Mouse (Mus musculus) gastrocnemius, postnatal 10 days (tissue): Measurements from ENCODE around the gene Atxn1. TPM values are rescaled to one million over a fixed set of nuclear protein-coding genes. Genes with fewer than 3 reads are reported as not detected.

ENCODE experiments used
- DNase-seq: peaks from one replicate; pipeline ENCODE4 v3.0.0; 2021; ENCODE audit warnings: mixed read lengths
- total RNA-seq, 2 experiments: library from RNA; stranded (reverse); gene quantifications; 2 replicates each; pipeline ENCODE4 v1.2.3; 2021

Atxn1 gene
- total RNA-seq, 2 experiments from 2014 or later: 27.7 to 33.5 TPM

DNA sequence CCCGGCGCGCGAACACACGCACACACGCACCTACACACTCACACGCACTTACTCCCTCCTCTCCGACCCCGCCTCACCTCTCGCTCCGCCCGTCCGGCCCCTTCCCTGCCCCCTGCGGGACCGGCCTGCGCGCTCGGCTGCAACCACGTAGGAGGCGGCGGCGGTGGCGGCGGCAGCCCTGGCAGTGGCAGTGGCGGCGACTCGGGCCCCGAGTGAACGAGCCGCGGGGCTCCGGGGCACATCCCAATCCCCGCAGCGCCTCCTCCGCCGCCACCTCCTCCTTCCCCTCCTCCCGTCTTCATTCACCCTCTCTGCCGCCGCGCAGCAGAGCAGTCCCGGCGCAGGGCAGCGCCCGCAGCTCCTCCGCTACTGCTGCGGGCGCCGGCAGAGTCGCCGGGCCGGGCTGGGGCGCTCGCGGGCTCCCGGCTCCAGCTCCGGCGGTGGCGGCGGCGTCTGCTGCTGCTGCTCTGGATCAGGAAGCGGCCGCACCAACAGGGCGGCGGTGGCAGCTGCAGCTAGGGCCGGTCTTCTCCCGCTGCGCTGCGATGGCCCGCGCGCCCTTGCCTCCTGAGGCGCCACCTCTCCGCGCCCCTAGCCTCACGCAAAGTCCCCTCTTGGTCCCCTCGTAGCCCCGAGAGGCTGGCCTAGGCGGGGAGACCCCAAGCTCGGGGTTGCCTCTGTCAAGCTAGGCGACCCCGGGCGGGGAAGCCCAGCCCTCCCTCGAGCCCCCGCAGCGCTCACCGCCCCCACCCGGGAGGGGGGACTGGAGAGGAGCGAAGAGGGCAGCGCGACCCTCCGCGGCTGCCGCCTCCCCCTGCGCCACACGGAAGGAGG lies 1.1 kb downstream of the Atxn1 start:
- peak; percentile 78 for DNase-seq

DNA sequence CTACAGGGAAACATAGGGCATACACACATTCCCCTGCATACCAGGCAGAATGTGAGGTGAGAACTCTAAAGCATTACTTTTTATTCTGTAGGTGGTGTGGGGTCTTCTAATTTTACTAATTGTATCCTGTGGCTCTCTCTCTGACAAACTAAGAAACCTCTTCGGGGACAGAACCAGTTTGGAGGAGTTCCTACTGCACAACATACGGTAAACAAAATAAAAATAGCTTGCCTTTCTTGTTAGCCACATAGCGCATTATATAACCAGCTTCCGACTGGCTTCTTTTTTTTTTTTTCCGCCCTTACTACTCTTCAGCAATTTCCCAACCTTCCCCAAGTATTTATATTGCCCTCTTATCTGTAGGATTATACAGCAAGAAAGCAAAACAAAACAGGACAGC lies 2.0 kb downstream of the Atxn1 start:
- DNase-seq: no peak

DNA sequence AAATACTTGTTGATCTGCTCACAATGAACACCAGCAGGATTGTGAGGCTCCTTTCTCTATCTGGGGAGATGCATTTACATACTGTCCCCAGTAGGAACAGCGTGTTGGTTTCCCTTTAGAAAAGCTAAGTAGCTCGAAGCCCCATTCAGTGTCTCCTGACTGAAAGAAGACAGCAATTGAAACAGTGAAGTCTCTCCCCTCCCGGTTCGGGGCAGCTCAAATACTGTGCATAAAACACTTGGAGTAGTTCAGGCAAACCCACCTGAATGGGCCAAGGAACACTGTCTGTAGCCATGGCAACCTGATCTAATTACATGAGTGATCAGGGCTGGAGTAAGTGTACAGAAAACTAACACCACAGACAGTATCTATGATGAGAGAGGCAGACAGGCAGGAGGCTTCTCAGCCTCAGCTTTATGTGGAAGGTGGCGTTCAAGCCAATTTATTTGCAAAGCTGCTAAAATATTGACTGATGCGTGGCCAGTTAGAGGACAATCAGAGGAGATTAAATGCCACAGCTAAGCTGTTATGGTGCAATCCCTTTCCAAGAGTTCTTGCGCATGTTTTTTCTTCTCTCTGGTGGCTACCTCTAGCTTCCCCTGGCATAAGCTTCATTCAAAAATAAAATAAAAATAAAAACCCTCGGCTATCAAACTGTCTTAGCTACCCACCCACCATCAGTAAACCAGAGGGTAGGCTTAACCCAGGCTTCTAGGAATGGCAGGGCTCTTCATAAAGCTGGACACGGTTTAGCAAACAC lies 2.8 kb downstream of the Atxn1 start:
- DNase-seq: no peak

DNA sequence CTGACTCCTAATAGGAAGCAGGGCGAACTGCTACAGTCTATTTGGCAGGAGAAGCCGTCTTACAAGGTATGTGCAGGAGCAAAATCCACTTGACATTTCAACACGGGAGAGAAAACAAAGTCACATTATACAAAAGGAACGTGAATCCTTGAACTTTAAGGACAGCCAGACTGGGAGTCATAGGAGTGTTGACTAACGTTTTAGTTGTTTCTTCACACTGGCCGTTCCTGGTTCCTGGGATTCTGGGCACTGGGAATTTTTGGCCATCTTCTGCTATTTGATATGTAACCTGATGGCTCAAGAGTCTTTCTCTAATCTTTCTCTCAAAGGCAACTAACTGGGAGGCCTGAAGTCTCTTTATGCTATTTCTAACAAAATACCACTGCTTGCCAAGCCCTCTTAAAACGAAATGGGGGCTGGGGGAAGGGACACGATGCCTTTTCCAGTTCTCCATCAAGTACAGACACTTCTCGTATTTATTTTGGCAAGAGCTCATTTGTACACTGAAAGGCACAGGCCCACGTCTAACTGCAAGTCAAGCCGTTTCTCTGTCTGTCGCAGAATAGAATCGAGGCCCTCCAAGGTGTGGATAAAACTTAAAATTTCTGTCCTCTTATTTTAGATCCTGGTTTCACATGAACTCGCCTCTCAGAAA lies 4.4 kb downstream of the Atxn1 start:
- no peak for DNase-seq

DNA sequence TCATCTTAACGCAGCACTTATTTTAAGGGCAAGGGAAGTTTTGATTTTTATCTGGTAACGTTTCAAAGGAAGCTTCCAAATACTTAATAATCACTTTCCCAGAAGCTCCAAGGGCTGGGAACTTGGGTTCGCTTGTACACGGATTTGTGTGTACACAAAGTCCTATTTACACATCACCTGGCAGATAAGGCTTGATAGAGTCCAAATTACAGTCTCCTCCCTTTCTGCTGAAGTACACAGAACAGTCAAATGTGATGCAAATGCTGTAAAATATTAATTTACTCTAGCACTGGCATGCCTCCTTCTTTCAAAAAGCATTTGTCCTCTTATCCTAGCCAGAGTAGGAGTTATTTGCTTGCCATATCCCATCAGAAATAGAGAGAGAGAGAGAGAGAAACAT lies 6.5 kb downstream of the Atxn1 start:
- DNase-seq: no peak

DNA sequence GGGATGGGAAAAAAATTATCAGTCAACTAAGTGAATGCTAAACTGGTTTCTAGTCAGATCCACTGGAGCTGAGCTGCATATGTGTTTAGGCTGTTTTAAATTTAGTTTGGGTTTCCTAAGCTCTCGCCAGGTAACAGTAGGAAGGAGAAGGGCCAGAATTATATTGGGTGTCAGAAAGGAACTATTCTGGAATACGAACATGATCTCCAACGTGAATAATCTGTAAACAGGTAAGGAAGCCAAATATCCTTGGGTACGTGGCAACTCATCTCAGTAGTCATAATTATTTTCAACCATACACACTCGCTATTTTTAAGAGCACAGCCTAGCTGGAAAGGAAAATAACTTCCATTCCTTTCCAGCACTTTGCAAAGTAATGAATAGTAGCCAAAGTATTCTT lies 7.2 kb downstream of the Atxn1 start:
- DNase-seq: no peak

DNA sequence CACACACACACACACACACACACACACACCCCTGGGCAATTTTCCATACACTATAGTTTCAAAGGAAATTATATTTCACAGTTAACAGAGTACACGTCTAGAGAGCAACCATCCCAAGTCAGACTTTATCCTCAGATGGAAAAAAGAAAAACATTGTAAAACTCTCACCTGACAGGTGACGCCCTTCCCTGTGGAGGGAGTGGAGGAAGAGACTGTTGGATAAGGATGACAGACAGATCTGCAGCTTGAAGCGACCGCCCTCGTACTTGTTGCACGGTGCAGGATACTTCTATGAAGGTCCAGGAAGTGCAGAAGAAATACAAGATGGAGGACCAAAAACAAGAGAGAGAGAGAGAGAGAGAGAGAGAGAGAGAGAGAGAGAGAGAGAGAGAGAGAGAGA lies 8.5 kb downstream of the Atxn1 start:
- DNase-seq: no peak

DNA sequence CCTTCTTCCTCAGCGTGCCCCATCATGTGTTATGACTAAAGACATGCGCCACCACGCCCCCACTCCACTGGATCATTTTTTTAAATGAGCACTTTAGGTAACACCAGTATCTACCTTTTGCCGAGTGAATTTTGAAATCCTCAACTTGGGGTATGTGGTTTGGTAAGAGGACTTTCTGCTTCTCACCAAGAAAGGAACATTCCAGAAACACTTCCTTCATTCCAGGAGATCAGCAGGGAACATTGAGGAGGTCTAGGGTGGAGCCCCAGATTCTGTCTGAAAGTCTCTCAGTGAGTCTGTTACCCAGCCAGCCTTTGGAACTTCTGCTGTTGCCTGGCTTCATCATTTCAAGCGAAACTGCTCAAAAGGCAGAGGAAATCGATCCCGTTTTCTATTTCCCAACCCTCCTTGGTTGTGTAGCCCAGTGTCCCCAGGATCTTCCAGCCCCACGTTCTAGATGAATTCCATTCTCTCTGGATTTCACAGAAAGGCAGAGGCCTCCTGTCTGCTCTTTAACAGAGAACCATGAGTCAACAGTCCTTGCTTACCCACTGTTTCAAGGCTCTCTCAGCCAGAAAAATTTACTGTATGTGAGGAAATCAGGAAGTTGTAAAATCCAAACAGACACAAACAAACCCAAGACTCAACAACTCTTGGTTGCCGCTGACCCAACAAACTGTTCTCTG lies 9.3 kb downstream of the Atxn1 start:
- no peak for DNase-seq

DNA sequence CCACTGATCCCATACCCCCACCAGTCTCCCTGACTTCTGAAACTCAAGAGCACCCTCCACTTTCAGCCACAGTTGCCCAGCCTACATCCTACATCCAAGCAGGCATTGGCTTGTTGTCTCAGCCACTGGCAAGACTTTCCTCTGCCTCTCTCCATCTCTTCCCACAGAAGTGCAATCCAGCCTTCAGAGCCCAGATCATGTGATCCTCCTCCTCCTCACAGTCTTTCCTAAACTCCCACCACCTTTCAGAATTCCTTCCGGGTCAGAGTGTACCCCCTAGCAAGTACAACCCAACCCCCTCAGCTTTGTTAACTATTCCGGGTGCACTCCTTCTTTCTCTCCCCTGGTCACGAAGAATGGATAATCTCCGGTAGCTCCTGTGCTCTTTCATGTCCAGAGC lies 11.7 kb downstream of the Atxn1 start:
- DNase-seq: no peak

DNA sequence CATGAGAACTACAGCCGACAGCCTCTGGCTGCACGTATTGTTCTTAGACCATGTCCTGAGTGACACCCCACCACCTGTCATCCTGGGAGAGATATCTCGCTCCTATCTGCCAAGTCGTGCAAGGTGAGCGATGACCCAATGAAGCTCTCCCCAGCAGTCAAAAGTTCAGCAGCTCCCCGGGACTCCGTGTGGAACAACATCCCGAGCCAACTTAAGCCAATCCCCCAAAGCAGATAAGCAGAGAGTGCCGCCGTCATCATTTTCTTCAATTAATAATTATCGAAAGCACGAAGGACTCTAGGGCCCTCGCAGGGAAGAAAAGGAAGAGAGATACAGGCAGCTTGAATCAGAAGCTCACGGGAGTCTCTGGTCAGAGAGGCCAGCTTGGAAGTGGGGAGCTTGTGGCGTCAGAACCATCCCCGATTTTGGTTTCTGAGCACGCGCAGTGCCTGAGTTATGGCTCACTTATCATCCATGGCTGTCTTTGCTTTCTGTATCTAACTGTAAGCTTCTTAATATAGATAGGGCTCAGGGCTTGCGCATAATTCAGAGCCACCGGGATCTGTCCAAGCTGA lies 13.7 kb downstream of the Atxn1 start:
- no peak for DNase-seq

DNA sequence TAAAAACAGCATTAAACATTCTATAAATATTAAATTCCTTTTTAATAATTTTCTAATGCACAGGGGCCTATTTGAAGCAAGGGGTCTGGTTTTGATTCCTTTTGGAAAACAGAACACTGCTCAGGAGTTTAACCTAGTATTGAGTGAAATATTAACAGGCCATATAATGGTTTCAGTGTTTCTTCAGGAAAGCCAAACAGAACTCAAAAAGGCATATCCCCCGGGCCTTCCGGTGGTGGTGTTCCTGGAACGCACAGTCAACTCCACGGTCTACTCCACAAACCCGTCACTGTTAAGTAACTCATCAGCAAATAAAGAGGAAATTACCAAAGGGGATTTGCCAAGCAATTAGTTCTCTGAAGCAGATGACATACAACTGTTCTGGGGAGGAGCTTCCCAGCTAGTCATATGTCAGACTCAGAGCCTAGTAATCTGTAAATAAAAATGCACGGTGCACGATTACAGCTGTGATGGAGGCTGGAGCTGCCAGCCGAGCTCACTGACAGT lies 14.4 kb downstream of the Atxn1 start:
- DNase-seq: no peak

DNA sequence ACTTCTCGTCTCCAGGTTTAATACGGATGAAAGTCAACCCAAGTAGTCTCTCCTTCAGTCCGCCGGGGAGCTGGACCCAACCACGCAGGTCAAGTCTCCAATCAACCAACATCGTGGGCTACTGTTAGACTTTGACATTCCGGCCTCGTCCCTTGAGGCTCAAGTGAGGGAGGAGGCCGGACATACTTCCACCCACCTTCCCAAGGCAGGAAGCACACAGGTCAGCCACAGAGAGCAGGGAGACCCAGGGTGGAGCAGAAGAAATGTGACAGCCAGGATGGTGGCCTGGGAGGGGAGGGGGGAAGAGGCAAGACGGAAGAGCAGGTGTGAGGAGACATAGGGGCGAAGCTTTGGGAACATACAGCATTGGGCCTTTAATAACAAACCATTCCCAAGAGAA lies 18.7 kb downstream of the Atxn1 start:
- DNase-seq: no peak

DNA sequence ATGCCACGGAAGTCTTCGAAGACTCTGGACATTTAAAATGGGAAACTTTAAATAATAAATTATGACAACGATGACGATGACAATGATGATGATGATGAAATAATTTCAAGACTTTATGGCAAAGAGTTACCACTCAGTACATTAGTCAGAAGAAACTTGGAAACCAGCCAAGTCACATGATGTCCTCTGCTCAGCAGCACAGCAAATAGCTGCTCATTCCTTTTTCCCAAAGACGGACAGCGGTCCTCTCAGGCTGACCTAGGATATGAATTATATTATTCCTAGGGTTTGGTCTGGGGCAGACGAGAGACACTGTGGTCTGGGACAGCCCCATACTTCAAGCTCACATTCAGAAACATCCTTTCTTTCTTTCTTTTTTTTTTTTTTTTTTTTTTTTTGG lies 22.5 kb downstream of the Atxn1 start:
- DNase-seq: no peak

DNA sequence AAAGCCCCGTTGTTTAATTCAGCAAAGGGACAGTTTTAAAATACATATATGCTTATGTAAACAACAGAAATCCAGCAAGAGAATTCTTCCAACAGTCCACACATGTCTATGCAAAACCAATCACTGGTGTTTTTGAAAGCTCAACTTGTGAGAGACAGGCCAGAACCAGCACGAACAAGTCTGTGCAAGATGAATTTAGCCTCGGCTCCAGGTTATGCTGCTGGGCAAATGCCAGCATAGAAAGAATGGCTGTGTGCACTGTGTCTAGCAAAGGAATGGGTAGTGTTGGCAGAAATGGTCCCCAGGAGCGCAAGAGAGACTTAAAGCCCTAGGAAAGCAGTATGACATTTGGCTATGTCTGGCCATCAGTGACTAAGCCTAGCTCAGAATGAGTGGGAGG lies 24.1 kb downstream of the Atxn1 start:
- no peak for DNase-seq

DNA sequence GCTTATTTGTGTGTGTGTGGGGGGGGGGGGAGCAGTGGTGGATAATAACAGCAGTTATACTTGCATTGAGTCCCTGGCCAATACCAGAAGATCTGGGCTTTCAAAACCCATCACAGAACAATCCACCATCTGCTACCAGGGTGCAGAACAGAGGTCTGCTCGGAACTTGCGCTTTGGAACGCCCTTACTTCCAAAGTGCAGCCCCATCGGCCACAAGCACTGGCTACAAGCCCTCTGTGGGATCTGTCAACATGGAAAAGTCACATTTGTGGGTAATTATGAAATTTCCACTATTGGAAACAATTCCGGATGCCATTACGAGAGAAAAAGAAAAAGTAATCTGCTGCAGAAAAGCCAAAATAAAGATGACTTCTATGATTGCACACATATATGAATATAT lies 25.2 kb downstream of the Atxn1 start:
- DNase-seq: no peak

DNA sequence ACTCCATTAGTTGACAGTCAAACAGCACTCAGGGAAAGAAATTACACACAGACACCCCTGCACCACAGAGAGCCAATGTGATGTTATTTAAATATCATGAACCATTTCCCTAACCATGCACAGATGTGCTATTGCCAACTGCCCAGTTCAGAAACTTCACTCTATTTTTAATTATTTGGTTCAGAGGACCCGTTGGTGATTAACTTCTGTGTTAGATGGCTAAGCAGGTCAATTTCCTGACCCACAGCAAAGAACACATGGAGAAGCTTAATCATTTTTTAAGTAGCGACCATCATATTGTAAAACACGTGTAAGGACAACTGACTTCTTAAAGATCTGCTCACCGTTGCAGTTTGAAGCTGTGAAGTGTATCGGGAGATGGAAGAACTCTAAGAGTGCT lies 26.7 kb downstream of the Atxn1 start:
- no peak for DNase-seq

DNA sequence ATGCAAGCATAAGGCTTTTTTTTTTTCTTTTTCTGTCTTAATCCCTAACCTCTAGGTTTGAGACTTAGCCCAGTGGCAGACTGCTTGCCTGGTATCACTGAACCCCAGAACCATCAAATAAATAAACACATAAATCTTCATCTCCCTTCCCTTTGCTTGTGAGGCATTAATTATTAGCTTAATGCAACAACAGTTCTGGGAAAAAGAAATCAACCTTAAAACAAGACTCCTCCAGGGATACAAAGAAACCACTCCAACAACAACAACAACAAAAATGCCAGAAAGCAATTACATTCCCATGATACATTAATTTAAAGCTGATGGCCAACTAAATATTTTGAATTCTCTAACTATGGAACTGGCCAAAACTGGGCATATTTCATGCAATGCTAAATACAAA lies 28.0 kb downstream of the Atxn1 start:
- DNase-seq: no peak

DNA sequence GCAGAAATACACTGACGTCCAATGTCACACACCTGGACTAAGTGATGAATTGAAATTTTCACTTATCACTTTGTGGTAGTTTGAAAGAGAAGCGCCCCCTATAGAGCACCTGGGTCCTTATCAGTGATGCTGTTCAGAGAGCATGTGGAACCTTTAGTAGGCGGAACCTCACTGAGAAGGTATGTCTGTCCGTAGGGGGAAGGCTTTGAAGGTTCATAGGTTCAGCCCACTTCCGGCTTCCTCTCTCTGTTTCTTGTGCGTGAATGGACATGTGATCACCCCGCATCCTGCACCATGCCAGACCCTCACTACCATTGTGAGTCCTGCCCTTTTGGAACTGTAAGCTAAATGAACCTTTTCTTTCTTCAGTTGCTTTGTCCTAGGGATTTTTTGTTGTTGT lies 29.0 kb downstream of the Atxn1 start:
- no peak for DNase-seq

DNA sequence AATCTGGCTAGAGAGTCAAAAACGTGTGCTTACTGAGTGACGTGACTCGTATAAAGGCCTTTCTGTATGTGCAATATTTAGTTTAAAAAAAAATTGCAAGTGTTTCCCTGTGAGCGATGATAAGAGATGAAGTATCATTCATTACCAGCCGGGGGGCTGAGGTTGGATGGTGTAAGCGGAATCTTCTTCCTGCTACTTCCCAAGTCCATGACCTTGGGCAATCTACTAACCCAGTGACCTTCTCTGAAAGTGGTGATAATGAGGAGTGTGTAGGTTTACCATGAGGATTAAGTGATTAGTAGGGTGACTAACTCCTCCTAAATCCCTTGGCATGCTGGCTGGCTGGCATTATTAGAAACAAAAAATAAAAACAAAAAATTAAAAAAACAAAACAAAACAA lies 30.0 kb downstream of the Atxn1 start:
- no peak for DNase-seq

DNA sequence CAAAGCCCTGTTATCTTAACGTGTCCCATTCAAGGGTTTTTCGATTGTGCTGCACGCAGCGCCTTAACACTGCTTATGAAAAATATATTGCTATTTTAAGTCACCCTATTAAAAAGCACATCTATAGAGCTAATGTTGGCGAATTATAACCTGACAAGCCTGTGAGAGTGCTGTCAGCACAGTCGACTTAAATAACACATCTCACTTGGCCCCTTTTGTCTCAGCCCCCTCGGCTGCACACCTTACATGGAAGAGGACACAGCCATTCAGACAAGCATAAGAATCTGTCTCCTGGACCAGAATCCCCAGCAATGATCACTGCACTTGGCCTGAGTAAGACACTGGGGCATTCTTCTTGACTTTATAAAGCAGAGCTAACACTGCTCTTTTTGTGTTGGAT lies 30.7 kb downstream of the Atxn1 start:
- DNase-seq: no peak

DNA sequence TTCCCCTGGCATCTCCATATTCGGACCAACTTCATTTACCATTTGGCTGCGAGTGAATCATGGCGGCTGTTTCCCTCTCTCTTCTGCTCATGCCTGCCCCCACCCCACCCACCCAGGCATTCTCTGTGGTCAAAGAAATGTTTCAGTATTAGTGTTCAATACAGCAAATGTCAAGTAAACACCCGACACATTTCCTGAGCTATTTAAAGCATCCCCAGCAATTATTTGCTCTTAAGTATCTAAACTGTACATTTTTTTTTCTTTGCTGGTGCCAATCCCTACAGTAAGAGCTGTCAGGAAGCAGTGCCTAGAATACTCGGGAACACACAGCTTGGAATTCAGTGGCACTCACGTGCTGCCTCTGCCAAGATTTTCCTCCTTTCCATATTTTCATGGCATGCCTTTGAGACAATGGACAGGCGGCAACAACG lies 32.3 kb downstream of the Atxn1 start:
- DNase-seq: no peak

DNA sequence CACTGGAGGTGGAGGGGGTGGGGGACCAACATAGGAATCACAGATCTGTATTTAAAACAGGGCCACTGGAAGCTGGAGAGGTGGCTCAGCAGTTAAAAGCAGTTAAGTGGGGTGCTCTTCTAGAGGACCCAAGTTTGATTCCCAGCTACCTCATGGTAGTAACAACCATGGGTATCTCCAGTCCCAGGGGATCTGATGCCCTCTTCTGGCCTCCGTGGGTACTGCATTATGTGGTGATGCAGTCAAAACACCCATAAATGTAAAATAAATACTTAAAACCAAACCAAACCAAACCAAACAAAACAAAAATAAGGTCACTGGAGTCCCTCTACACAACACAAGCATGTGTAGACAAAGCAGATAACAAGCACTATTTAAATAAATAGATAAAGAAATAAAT lies 32.9 kb downstream of the Atxn1 start:
- DNase-seq: no peak
